Mouse (Mus musculus): Measurements from ENCODE around the gene Tmod1.

Tmod1 gene

DNA sequence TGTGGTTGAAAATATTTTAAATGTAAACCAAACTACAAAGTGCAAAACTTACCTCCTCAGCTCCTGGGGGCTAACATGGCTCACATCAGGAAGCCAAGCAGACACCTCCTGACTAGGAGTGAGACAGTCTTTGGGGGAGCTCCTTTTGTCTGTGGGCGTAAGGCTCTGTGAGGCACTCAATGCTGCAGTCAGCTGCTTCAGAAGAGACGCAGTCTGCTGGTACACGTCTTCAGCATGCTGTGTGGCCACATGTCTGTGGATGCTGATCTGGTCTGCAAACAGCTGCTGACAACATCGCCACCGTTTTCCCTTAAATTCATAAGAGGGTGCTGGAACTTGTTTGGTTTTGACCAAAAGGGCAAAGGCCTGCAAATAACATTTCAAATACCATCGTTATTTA is 93.1 kb downstream of the Tmod1 start:
- no peak for DNase-seq (ENCODE audit: low read depth, low spot score)

GRCm38 (mm10) chr4:46137629-46138286 is 99.0 kb downstream of the Tmod1 start:
- DNase-seq (ENCODE audit: low read depth, low spot score): no peak

- DNase-seq (ENCODE audit: low read depth, low spot score): peak; percentile 91
Observed at GRCm38 (mm10) chr4:46138287-46139222, 99.8 kb downstream of the Tmod1 start, which contains the start of the genes Ncbp1 and Tstd2. Gene Ncbp1, plus strand, starts transcription at chr4:46138613. Gene Tstd2, minus strand, starts transcription at chr4:46138694.

GRCm38 (mm10) chr4:46144323-46144722 is 105.6 kb downstream of the Tmod1 start:
- no peak for DNase-seq (ENCODE audit: low read depth, low spot score)

DNA sequence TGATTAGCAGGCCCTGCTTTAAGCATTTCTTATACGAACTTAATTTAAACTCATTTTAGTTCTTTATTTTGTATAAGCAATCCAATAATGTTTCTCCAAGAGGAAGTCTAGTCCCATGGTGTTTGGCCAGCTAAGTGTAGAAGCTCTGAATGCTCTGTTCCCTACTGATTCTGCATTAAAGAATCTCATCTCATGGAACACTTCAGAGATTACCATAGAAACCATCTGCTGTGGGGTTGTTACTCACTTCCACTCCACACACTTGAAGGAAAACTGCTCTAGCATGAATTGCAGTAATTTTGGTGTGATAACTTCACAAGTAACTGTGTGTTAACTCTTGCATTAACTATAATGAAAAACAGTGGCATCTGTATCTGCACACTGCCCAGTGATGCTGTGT is 108.1 kb downstream of the Tmod1 start:
- DNase-seq (ENCODE audit: low read depth, low spot score): no peak

DNA sequence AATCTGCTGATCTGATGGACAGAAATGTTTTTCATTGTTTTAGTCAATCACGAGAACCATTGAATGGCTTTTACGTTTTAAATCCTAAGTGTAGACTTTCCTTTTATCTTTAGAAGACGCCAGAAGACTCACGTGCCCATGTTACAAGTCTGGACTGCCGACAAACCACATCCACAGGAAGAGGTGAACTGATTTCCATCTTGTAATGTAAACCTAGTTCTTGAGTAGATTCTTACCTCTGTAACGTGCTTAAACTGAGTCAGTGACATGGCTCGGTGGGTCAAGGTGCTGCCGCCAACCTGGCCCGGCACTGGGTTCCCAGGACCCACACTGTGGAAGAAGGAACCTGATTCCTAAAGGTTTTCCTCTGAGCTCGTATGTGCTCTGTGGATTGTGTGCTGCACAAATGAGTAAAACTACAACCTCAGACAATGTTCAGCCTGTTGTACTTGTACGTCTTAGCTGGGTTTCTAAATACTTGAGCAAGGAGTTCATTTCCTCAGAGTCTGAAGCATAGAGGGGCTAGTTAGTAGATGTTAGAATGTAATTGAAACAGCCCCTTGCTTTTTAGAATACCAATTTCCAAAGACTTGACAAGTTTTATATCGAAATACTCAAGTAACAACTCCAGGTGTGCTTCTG is 113.3 kb downstream of the Tmod1 start:
- no peak for DNase-seq (ENCODE audit: low read depth, low spot score)

DNA sequence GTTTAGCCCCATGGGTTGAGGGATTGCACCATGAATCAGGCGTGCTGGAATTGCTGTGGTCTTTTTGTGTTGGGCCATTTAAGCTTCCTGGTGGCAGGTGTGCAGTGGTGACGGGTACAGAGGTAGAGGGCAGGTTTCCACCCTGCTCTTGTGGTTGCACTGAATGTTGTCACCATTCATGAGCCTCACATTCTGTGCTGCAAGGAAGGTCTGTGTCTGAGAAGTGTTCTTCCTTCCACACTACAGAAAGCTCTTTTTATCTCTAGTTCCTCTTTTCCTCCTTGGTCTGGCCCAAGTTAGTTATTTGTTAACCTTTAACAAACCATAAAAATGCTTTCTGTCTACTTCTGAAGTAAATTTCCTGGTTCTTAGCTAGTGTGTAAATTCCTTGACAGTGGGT is 125.3 kb downstream of the Tmod1 start:
- no peak for DNase-seq (ENCODE audit: low read depth, low spot score)
